Mouse (Mus musculus): ENCODE results near the gene Tmem56. TPM values are rescaled to one million over a fixed set of nuclear protein-coding genes. Genes with fewer than 3 reads are reported as not detected.

Tmem56 gene
- total and polyA plus RNA-seq, 3 experiments: 0.32 to 0.39 TPM; not detected in 1

DNA sequence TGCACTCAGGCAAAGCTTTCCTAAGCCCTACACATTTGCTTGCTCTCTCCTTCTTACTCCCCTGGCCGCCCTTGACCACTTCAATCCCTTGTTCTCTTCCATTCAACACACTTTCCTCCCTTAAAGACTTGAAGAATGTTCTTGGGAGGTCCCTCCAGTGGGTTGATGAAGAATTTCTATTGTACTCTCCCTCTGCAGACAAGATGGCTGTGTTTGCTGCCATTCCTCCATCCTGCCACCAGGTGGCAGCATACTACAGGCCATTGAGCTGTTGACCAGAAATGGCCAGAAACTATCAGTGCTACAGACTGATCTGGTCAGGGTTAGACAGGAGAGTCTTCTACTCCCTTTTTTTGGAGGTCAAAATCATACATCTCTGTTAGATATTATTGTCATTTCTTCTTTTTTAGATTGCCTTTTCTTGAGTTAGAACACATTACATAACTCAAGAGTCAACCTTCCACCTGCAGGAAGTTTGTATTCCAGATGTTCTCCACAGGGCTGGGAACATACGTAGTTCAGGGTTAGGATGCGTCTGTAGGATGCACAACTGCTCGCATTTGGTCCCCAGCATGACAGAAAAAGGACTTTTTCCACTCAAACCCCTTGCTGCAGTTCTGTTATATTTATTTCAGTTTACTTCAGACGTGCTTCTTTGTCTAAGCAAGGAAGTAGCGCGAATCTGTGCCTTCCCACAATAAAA, 24.8 kb upstream of the Tmem56 start:
- TF ChIP-seq ZC3H11A (IDR thresholded peaks at IDR 0.05; ENCODE audit: low read depth, low read length): peak; percentile 86
- peak; percentile 95 for TF ChIP-seq RAD21 (IDR thresholded peaks at IDR 0.05; ENCODE audit: low read depth, low read length)
- TF ChIP-seq CHD1 (IDR thresholded peaks at IDR 0.05; ENCODE audit: low read depth, low read length): no peak
- no peak for TF ChIP-seq TCF12 (IDR thresholded peaks at IDR 0.05; ENCODE audit: low read depth, low read length)
- peak; percentile 47; the same call in 1 of the 2 replicates for TF ChIP-seq BHLHE40 (IDR thresholded peaks at IDR 0.05; ENCODE audit: borderline replicate concordance, low read depth, low read length)
- peak; percentile 93 for TF ChIP-seq SMC3 (IDR thresholded peaks at IDR 0.05; ENCODE audit: low read depth, low read length)
- TF ChIP-seq ZKSCAN1 (IDR thresholded peaks at IDR 0.05; ENCODE audit: low read depth, low read length): no peak
- no peak for TF ChIP-seq SIN3A (IDR thresholded peaks at IDR 0.05; ENCODE audit: low read length)
- 0 out of 2 replicates have a peak, but pooled peaks have one; percentile 13 for TF ChIP-seq ELF1 (IDR thresholded peaks at IDR 0.05; ENCODE audit: low read depth, low read length)
- 0 out of 2 replicates have a peak, but pooled peaks have one; percentile 21 for TF ChIP-seq ZNF384 (IDR thresholded peaks at IDR 0.05; ENCODE audit: low read depth, low read length)
- peak; percentile 93 to 94 (median 93) for TF ChIP-seq CTCF (IDR thresholded peaks at IDR 0.05 in 2 of 3, conservative IDR thresholded peaks at IDR 0.05 in 1 of 3; ENCODE audit: control insufficient read depth in 1 of 3, insufficient read depth in 1 of 3, low read depth in 2 of 3, low read length in 3 of 3, poor library complexity in 1 of 3, severe bottlenecking in 1 of 3)
- no peak for TF ChIP-seq POLR2AphosphoS5 (IDR thresholded peaks at IDR 0.05; ENCODE audit: borderline replicate concordance, low read depth, low read length)
- no peaks in the 10 kb centered on the region for H3K36me3 ChIP-seq (ENCODE audit: control insufficient read depth in 1 of 2, insufficient read depth in 2 of 2, low read length in 2 of 2)
- DNase-seq (ENCODE audit: low read depth, low spot score): peak; percentile 78
- H3K27me3 ChIP-seq (ENCODE audit: control insufficient read depth in 1 of 2, insufficient read depth in 2 of 2, low read length in 2 of 2): no peaks in the 10 kb centered on the region
- no peak overlapping the region for H3K9ac ChIP-seq (ENCODE audit: control insufficient read depth, low read depth, low read length, poor library complexity, severe bottlenecking)
- H3K4me3 ChIP-seq (ENCODE audit: control insufficient read depth in 1 of 2, insufficient read depth in 1 of 2, low read depth in 2 of 2, low read length in 2 of 2): no peak overlapping the region
- no peak overlapping the region for H3K27ac ChIP-seq (ENCODE audit: control insufficient read depth, low read depth, low read length)
- H3K4me1 ChIP-seq (ENCODE audit: control insufficient read depth in 1 of 2, insufficient read depth in 2 of 2, low read length in 2 of 2): no peaks in the 10 kb centered on the region; a peak in 1 of 4 replicates
- no peaks in the 10 kb centered on the region for H3K79me2 ChIP-seq (ENCODE audit: control insufficient read depth, insufficient read depth, low read length, poor library complexity)
- H3K9me3 ChIP-seq (replicated peaks; ENCODE audit: insufficient read depth, low read length): no peaks in the 10 kb centered on the region

DNA sequence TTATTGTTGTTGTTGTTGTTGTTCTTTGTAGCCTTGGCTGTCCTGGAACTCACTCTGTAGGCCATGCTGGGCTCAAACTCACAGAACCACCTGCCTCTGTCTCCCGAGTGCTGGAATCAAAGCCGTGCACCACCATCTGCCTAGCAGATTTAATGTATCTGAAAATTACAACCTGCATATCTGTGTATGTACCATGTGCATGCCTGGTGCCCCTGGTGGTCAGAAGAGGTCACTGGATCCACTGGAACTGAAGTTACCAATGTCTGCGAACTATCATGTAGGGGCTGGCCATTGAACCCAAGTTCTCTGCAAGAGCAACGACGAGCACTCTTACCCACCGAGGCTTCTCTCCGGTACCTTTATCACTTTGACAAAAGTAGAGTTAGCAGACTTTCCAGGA, 23.7 kb upstream of the Tmem56 start:
- Histone ChIP-seq H3K9me3 (replicated peaks; ENCODE audit: insufficient read depth, low read length) (no peaks in the 10 kb centered on the region), H3K9ac (ENCODE audit: control insufficient read depth, low read depth, low read length, poor library complexity, severe bottlenecking) (no peak overlapping the region), H3K4me3 (ENCODE audit: control insufficient read depth in 1 of 2, insufficient read depth in 1 of 2, low read depth in 2 of 2, low read length in 2 of 2) (no peak overlapping the region), H3K27me3 (ENCODE audit: control insufficient read depth in 1 of 2, insufficient read depth in 2 of 2, low read length in 2 of 2) (no peaks in the 10 kb centered on the region), H3K79me2 (ENCODE audit: control insufficient read depth, insufficient read depth, low read length, poor library complexity) (no peaks in the 10 kb centered on the region), H3K27ac (ENCODE audit: control insufficient read depth, low read depth, low read length) (no peak overlapping the region), H3K4me1 (ENCODE audit: control insufficient read depth in 1 of 2, insufficient read depth in 2 of 2, low read length in 2 of 2) (no peaks in the 10 kb centered on the region; a peak in 1 of 4 replicates), H3K36me3 (ENCODE audit: control insufficient read depth in 1 of 2, insufficient read depth in 2 of 2, low read length in 2 of 2) (no peaks in the 10 kb centered on the region)
- TF ChIP-seq ZKSCAN1 (IDR thresholded peaks at IDR 0.05; ENCODE audit: low read depth, low read length) (no peak), CTCF (IDR thresholded peaks at IDR 0.05 in 2 of 3, conservative IDR thresholded peaks at IDR 0.05 in 1 of 3; ENCODE audit: control insufficient read depth in 1 of 3, insufficient read depth in 1 of 3, low read depth in 2 of 3, low read length in 3 of 3, poor library complexity in 1 of 3, severe bottlenecking in 1 of 3) (peak; percentile 29 to 50 (median 46); a peak in 5 of 6 replicates)
- DNase-seq (ENCODE audit: low read depth, low spot score): peak; percentile 65

DNA sequence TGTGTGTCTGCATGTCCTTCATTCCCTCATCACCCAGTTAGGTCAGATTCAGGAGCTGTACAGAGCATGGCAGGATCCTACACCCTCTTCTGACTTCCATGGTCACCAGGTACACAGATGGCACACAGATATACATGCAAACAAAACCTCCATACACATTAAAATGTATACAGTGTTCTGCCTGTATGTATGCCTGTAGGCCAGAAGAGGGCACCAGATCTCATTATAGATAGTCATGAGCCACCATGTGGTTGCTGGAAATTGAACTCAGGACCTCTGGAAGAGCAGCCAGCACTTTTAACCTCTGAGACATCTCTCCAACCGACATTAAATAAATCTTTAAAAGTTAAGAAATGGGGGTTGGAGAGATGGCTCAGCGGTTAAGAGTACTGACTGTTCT, 11.3 kb upstream of the Tmem56 start:
- no peak overlapping the region for H3K9ac ChIP-seq (ENCODE audit: control insufficient read depth, low read depth, low read length, poor library complexity, severe bottlenecking)
- TF ChIP-seq MXI1 (IDR thresholded peaks at IDR 0.05; ENCODE audit: low read depth, low read length): no peak
- peak in 2 of 3 experiments; percentile 29 to 51; a peak in 4 of 6 replicates for TF ChIP-seq CTCF (IDR thresholded peaks at IDR 0.05 in 2 of 3, conservative IDR thresholded peaks at IDR 0.05 in 1 of 3; ENCODE audit: control insufficient read depth in 1 of 3, insufficient read depth in 1 of 3, low read depth in 2 of 3, low read length in 3 of 3, poor library complexity in 1 of 3, severe bottlenecking in 1 of 3)
- peak; percentile 18; the same call in 1 of the 2 replicates for TF ChIP-seq SMC3 (IDR thresholded peaks at IDR 0.05; ENCODE audit: low read depth, low read length)
- H3K79me2 ChIP-seq (ENCODE audit: control insufficient read depth, insufficient read depth, low read length, poor library complexity): no peaks in the 10 kb centered on the region; the same call in 1 of the 2 replicates
- DNase-seq (ENCODE audit: low read depth, low spot score): peak; percentile 22
- peaks cover 0 to 2% of the 10 kb centered on the region in 2 experiments; a peak in 1 of 4 replicates for H3K36me3 ChIP-seq (ENCODE audit: control insufficient read depth in 1 of 2, insufficient read depth in 2 of 2, low read length in 2 of 2)
- H3K27me3 ChIP-seq (ENCODE audit: control insufficient read depth in 1 of 2, insufficient read depth in 2 of 2, low read length in 2 of 2): no peaks in the 10 kb centered on the region
- no peak overlapping the region for H3K27ac ChIP-seq (ENCODE audit: control insufficient read depth, low read depth, low read length)
- H3K9me3 ChIP-seq (replicated peaks; ENCODE audit: insufficient read depth, low read length): no peaks in the 10 kb centered on the region
- H3K4me3 ChIP-seq (ENCODE audit: control insufficient read depth in 1 of 2, insufficient read depth in 1 of 2, low read depth in 2 of 2, low read length in 2 of 2): no peak overlapping the region
- 0 out of 4 replicates have a peak, but pooled peaks cover 0 to 5% of the 10 kb centered on the region in 2 experiments for H3K4me1 ChIP-seq (ENCODE audit: control insufficient read depth in 1 of 2, insufficient read depth in 2 of 2, low read length in 2 of 2)
